Mouse (Mus musculus): ENCODE measurements around the gene Kcnq1.

Kcnq1 gene

DNA sequence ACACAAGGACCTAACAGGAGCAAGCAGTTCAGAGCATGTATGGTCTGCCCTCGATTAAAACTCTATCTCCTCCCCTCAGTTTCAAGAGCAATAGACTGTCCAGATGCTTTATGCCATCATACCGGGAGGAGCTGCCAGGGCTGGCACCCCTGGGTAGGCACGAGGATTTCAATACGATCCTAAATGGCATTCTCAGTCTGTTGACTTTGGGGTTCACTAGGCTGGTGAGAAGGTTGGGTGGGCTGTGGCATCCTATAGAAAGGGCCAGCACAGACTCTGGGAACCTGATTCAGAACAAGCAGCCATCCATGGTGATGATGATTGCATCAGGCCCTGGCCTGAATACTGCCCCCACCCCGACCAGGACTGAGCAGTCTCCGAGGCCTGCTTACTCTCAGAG lies 79.3 kb downstream of the Kcnq1 start:
- no peak for DNase-seq (ENCODE audit: low read depth, low spot score)

DNA sequence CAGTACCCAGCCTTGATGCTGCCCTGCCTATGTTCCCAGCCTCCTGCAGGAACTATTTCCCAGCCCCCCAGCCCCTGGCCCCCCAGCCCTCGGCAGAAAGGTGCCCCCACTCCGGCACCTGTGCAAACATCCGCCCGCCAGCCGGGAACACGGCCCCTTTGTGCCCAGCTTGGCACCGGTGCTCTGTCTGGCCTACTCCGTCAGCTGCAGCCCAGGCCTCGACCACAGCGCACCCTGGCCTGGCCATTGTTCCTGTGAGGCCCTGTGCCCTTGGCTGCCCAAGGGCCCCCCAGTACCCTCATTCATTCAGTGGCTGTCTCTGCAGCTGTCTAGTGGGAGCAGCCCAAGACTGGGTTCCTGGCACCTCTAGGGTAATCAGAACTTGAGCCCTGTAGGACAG lies 80.2 kb downstream of the Kcnq1 start:
- no peak for DNase-seq (ENCODE audit: low read depth, low spot score)

DNA sequence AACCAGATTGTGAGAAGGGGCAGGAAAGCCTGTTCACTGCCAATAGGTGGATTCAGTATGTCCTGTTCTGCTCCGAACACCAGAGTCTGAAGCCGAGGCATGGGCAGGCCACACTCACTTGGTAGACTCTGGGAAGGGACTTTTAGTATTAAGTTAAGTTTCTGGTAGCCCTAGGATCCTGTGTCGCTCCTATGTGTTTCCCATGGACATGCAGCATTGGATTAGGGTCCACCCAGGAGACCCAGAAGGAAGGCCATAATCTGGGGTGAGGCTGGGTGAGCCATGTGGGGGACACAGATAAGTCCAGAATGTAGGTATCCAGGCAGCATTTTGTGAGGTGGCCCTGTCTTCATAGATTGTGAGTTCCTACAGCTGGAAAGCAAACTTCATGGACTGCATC lies 81.0 kb downstream of the Kcnq1 start:
- no peak for DNase-seq (ENCODE audit: low read depth, low spot score)

DNA sequence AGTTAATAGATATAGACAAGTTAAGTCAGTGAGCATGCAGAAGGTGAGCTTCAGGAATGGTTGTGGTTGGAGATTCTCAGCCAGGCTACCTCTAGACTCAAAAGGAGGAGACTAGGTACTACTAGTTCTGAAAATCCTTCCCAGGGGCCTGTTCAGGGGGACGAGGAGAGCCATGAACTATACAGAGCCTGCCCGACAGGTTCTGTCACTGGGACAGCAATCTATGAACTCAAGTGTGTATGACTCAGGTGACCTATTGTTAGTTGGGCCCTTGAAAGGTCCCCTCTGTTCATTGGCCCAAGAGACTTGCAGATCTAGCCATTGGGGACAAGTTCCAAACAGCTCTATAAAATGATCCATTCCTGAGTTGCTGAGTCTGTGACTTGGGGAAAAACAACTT lies 82.4 kb downstream of the Kcnq1 start:
- DNase-seq (ENCODE audit: low read depth, low spot score) = no peak

DNA sequence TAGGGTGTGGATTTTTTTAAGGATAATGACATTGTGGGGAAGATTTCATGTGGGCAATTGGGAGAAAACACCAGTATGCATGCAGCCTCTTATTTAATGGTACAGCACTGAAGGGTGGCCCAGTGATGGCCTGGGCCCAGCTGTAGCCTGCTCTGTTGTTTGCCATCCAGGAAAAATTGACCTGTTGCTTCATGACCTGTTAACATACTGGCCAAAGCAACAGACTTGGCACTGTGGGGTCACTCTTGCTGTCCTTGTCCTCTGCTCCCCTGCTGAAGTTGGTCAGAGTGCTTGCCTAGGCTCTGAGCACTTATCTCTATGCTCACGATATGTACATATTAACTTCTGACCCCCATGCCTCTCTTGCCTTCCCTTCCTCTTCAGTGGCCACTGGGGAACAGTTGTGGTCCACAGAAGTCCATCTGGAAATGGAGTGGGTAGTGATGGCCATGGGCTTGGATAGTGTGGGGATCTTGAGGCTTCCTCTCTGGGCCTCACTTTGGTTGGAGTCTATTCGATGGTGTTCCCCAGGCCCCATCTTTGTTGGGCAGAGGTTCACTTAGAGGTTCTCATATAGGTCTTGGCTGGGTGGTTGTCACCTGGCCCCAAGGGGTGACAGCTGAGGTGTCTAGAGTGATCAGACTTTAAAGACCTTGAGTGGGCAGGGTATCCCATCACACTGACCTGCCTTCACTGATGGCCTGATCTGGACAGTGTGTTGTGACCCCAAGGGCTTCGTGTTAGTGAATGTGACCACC lies 84.0 kb downstream of the Kcnq1 start:
- DNase-seq (ENCODE audit: low read depth, low spot score) = no peak

DNA sequence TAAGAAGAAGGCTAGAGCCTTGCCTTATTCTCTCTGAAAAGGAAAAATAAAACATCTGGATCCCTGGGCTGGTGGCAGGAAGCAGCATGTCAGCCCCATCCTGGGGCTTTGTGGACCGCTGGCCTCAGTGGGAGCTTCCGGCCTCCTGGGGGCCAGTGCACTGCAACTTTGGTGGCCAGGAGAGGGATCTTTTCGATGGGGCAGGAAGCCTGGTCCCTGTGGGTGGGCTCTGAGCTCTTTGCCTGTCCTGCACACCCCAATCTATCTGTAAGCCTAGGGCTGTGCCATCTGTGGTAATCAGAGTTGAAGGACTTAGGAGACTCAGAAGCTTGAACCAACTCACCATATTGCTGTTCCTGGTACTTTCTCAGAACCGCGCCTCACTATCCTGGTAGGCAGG lies 84.7 kb downstream of the Kcnq1 start:
- no peak for DNase-seq (ENCODE audit: low read depth, low spot score)

DNA sequence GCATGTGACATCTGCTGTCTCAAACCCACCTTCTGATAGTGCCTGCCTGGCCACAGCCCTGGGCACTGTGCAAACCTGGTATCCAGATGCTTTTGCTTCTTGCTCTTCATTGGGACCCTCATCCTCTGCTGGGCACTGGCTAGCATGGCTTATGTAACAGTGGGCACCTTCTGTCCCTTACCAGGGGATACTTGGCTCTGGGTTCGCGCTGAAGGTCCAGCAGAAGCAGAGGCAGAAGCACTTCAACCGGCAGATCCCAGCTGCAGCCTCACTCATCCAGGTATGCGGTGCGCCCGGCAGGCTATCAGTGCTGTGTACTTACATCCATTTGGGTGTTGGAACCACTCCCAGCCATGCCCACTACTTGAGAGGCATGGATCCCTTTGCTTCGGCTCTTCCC lies 86.2 kb downstream of the Kcnq1 start:
- no peak for DNase-seq (ENCODE audit: low read depth, low spot score)

DNA sequence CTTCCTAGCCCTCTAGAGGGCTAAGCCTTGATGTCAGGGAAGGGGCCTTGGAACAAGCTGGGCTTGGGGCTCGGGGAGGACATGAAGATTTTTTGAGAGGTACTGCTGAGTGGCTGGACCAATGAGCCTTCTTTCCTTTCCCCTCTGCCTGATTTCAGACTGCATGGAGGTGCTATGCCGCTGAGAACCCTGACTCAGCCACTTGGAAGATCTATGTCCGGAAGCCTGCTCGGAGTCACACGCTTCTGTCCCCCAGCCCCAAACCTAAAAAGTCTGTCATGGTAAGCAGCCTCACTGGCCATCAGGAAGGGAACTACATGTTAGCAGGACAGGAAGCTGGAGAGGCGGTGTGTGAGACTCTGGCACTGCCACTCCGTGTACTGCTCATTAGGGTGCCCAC lies 87.9 kb downstream of the Kcnq1 start:
- no peak for DNase-seq (ENCODE audit: low read depth, low spot score)

DNA sequence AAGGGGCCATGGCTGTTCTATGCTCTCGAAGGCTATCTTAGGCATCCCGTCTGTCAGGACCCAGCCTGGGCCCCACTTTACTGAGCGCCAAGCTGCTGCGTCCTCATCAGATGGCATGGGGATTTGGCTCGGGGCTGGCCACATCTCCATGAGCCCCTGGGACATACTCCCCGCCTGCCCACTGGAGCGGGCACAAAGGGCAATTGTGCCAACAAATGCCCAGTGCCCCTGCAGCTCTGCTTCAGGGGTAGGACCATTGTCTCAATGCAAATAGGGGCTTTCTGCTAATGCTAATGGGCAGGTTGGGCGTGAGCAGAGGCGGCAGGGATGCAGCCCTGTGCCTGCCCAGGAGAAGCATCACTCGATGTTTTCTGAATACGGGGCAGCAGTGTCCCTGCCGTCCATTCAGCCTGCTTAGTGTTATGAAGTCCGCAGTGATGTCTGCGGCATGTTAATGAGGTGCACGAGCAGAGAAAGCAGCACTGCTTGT lies 91.8 kb downstream of the Kcnq1 start:
- no peak for DNase-seq (ENCODE audit: low read depth, low spot score)

DNA sequence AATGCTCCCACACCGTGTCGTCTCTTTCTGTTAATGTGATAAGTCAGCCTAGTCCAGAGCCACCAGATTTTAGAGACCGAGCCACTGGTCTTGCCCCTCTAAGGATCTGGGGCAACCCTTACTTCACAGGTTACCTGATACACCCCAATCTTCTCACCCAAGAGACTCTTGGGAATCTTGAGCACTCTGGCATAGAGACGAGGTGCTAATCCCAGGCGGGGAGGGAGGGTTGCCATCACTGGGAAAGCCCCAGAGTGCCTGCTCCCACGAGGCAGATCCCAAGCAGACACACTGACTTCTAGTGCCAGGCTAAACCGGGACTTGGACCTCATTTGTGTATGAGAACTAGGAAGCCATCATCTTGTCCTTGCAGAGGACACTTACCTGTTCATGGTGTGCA lies 92.3 kb downstream of the Kcnq1 start:
- no peak for DNase-seq (ENCODE audit: low read depth, low spot score)

DNA sequence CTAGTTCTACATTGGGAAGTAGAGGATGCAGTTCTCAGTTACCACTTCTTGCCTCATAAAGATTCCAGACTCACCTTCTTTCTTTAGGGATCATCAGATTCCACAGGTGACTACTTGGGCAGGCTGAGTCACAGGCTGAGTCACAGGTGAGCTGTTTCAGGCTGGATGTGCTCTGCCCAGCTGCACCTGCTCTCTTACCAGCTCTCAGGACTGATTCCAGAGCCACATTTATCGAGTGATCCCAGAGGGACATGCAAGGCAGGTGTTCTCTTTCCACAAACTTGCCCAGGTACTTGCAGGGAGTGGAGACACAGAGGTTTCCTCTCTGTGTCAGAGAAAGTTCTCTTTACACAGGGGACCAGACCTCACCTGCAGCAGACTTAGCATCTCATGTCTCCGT lies 95.1 kb downstream of the Kcnq1 start:
- no peak for DNase-seq (ENCODE audit: low read depth, low spot score)

DNA sequence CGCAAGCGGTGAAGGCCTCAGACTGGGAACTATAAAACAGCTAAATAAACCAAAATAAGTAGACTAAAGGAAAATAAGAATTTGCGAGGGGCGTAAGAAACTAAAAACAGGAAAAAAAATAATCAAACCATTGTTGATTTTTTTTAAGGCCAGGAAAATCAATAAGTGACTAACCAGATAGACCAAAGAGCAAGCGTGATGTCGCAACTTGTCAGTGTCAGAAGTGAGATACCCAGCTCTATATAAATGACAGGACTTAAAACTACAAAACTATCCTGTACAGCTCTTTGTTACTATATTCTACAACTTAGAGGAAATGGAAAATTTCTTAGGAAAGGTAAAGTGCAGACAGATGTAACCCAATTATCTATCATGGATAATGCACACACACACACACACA lies 97.7 kb downstream of the Kcnq1 start:
- no peak for DNase-seq (ENCODE audit: low read depth, low spot score)

DNA sequence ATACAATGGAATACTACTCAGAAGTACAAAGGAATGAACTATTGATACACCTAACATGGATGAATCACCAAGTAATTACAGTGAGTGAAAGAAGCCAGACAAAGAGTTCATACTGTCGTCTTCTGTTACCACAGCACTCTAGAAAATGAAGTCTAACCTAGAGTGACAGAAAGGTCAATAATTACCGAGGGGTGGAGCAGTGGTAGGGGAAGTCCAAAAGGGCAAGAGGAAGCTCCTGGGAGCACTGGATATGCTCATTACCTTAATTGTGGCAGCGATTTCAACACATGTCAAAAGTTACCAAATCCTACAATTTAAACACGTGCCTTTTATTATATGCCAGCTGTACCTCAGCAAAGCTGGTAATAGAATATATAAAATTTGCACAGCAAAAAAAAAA lies 100.9 kb downstream of the Kcnq1 start:
- no peak for DNase-seq (ENCODE audit: low read depth, low spot score)

DNA sequence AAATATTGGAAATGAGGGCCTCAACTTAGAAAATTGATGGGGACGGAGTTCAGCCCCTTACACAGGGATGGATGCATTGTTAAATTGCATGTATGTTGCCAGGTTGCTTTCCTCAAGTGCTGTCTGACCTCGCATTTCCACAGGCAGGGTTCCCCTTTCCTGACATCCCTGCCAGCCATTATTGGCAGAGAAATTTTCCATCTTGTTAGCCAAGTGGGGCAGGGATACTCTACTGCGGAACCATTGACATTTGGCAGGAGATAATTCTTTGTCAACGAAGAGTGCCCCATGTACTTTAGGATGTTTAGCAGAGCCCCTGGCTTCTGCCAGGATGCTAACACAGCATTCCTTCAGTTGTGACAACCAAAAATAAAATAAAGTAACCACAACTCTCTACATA lies 104.6 kb downstream of the Kcnq1 start:
- no peak for DNase-seq (ENCODE audit: low read depth, low spot score)

DNA sequence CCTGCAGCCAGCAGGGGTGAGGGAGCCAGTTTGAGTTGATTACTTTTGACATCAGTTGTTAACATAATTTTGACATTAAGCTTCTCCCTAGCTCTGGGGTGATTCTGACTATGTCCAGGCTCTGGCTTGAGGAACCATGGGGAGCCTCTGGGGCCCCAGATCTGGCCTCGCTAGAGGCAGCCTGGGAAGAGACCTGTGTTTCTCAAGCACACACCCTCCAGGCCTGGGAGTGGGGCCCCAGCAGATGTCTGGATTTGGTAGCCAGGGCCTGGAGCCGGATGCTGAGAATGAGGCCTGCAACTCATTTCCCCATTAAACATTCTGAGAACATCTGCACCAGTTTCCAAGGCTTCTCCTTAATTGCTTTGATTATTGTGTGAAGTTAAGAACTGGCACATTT lies 145.0 kb downstream of the Kcnq1 start:
- no peak for DNase-seq (ENCODE audit: low read depth, low spot score)

DNA sequence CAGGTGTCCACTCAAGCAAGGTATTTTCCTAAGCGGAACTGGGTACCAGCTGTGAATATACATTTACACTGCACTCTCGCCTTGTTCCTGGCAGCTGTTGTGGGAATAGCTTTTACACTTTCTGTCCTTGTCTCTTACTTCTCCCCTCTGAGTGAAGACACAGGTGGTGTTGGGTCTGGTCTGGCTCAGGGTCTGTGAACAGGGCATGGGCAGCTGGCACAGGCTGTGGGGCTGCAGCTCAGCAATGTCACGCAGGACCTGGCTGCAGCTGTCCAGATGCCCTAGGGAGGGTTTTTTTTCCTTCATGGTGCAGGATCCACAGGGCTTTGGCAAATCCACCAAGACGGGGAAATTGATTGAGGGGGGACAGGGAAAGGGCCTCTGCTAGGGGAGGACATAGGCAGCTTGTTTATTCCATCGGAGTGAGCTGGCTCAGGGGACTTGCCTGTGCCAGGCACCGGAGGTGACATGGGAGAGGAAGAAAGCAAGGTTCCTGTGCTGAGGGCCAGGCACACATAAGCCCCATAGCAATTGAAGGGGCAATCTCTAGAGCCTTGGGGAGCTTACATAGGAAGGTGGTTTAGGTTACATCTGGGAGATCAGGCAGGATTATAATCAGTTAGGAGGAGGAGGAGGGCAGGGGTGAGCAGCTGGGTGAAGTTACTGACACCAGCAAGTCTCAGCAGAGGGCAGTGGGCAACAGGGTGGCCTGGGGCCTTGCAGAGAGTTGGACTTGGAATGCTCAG lies 147.1 kb downstream of the Kcnq1 start:
- no peak for DNase-seq (ENCODE audit: low read depth, low spot score)

DNA sequence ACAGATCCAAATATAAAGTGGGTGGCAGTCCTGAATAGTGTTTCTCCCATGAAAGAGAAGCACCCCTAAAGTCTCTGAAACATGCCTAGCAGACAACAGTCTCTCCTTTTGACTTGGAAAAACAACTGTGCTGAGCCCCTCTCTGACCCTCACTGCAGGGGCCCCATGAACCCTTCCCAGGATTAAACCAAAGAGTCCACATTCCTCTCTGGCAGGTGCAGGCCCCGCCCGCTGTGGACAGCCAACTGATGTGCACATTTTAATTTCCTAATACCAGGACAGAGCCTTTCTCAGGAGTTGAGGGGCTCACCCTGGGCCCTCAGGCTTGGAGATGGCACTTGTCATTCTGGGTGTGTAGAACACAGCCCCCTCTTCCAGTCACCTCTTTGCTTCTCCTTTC lies 148.7 kb downstream of the Kcnq1 start:
- no peak for DNase-seq (ENCODE audit: low read depth, low spot score)

DNA sequence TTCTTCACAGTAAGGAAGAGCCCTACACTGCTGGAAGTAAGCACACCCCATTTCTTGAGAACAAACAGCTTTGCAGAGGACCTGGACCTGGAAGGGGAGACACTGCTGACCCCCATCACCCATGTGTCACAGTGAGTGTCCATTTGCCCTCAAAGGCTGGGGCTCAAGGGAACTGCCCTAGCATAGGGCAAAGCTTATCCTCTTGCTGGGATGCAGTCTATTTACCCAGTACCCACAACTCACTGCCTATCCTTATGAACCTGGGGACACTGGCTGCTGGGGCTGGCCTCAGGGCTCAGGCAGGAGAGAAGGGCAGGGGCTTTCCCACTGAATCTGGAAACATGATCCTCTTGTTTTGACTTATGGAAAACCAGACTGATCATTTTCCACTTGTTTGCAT lies 155.1 kb downstream of the Kcnq1 start:
- DNase-seq (ENCODE audit: low read depth, low spot score) = no peak

DNA sequence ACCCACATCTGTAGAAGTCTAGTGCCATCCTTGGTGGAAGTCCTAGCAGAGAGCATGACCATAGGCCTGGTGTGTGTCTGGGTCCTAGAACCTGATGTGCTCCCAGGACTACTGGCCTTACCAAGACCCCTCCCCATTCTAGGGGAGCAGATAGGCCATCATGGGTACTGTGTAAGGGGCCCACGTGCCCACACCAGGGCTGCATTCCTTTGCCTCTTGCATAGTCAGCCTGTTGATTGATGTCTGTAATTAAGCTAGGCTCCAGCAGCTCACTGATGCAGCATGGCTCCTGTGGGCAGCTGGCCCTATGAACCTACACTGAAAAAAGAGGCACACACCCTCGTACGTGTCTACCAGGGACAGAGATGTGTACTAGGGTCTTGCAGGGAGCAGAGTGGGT lies 157.4 kb downstream of the Kcnq1 start:
- DNase-seq (ENCODE audit: low read depth, low spot score) = no peak

DNA sequence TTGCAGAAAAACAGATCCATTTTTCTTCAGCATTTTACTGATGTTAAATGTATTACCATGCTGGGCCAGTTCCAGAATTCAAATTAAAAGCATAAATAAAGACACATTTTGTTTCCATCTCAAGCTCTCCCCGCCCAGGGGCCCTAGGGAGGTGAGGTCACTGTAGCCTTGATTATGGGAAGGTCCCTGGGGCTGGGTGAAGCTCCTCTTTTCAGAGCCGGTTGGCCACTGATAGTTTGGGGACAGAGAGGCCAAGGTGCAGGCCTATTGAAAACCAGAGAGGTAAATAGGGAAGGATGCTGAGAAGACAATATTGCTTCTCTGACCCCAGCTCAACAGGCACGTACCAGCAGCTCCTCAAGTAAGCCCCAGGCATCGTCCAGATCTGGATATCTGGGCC lies 157.8 kb downstream of the Kcnq1 start:
- DNase-seq (ENCODE audit: low read depth, low spot score) = no peak

DNA sequence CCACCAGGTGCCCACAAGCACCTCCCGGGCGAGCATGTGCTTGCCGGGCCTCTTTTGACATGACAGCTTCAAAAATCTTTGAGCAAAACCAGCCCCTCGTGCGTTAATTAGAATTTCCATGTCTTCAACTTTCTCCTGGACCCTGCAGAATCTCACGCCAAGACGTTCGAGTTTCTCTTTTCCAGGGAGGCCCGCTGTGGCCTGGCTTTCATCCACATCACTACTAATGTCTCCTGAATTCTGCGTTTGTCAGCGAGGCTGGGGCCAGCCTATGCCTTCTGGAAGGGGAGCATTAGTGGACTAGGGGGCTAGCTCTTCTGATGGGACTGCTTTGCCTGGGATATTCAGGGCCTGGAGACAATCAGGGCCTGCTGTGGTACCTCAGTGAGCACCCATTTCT lies 159.2 kb downstream of the Kcnq1 start:
- DNase-seq (ENCODE audit: low read depth, low spot score) = no peak

DNA sequence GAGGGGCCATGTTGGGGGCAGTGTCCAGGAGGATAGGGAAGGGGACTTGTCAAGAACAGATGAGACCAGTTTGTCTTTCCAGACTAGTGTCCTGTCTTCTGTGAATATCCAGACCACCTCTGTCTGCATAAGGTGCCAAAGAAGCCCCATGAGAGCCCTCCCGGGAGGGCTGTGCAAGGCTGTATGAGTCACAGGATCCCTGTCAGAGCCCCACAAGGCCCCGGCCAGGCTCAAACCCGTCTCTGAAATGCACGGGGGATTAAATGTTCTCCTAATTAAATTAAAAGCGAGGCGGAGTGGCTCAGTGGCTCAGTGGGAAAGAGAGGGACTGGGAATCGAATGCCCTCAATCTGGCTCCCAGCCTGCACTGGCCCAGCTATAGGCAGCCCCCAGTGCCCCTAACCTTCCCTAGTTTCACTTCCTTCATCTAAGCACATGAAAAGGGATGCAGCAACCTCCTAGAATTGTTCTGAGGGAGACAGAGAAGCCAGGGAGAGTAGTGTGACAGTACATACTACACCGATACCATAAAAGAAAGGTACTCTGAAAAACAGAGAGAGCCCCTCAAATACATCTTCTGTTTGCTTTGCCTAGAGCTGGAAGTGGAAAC lies 159.8 kb downstream of the Kcnq1 start:
- no peak for DNase-seq (ENCODE audit: low read depth, low spot score)

DNA sequence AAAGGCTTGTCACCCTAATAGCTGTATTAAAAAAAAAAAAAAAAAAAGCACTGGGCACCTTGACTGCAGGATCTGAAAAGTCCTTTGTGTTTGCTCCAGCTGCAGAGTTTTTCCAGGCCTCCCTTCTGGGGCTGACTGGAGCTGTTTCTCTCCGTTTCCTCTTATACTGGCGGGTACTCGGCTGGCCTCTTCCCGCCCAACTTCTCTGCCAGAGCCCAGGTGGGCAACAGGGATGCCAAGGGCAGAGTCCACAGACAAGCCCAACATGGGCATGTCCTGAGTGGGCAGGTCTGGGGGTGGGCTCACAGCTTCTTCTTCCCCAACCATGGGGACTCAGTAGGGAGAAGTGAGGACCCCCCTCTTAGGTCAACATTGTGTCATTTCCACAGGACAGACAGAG lies 167.6 kb downstream of the Kcnq1 start:
- no peak for DNase-seq (ENCODE audit: low read depth, low spot score)

All from embryo, embryonic 11.5 days (tissue).